Mouse (Mus musculus): ENCODE data around the gene Tm6sf2. TPM values are rescaled to one million over a fixed set of nuclear protein-coding genes. Genes with fewer than 3 reads are reported as not detected.

Gene Tm6sf2
- total RNA-seq (2023) = under 1 TPM in 1 of 2 experiments, not detected in 1; 0.29 TPM

GRCm38 (mm10) chr8:70072441-70073069 is at the start of gene Tm6sf2:
Gene Tm6sf2, plus strand, starts transcription at chr8:70072924.

GRCm38 (mm10) chr8:70042583-70043455 is 29.9 kb upstream of the Tm6sf2 start, which contains the start of the genes Mau2 and Sugp1:
Gene Mau2, minus strand, starts transcription at chr8:70042734.
Gene Sugp1, plus strand, starts transcription at chr8:70042813.

GRCm38 (mm10) chr8:70083285-70083684 is 10.6 kb downstream of the Tm6sf2 start, which contains the start of gene Hapln4:
Gene Hapln4, plus strand, starts transcription at chr8:70083457.

DNA sequence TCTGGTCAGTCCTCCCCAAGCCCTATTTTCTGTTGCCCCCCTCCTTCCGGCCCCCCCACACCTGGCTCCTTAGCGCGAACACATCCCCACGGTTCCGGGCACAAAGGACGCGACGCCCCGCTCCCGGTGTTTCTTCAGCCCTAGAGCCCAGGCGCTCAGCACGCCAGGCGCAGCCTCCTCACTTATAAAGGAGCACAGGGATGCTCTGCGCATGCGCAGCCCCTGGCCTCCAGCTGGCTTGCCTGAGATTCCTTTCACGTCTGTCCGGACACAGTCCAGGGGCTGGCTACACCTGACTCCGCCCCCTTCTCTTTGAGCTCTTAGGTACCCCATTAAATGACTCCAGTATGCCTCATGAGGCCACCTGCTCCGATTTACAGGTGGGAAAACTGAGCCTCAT is 47.9 kb downstream of the Tm6sf2 start, which contains the start of gene Ncan:
Gene Ncan, minus strand, starts transcription at position 207 of the 400 bp plus-strand sequence.

Other genes starting within 250 kb of the Tm6sf2 start
- gene Pbx4, start 240.4 kb upstream of the Tm6sf2 start, total RNA-seq (2023) = 1 to 10 TPM; 1.5 to 2.0 TPM
- under 1 TPM in 1 of 2 experiments, not detected in 1; 0.07 TPM for gene Cilp2, start 185.2 kb upstream of the Tm6sf2 start, total RNA-seq (2023)
- gene Tssk6, start 170.7 kb upstream of the Tm6sf2 start, total RNA-seq (2023) = 1 to 10 TPM; 1.4 to 2.1 TPM
- gene Ndufa13, start 170.4 kb upstream of the Tm6sf2 start, total RNA-seq (2023) = 10 to 100 TPM; 63.2 to 66.0 TPM
- gene Yjefn3, start 170.2 kb upstream of the Tm6sf2 start, total RNA-seq (2023) = 1 to 10 TPM; 2.5 to 2.9 TPM
- 10 to 100 TPM; 67.2 to 72.4 TPM for gene Gatad2a, start 76.5 kb upstream of the Tm6sf2 start, total RNA-seq (2023)
- gene Mau2, start 30.2 kb upstream of the Tm6sf2 start, total RNA-seq (2023) = 10 to 100 TPM; 72.8 to 73.8 TPM
- 10 to 100 TPM; 26.9 to 30.8 TPM for gene Sugp1, start 30.1 kb upstream of the Tm6sf2 start, total RNA-seq (2023)
- not detected for gene Hapln4, start 10.5 kb downstream of the Tm6sf2 start, total RNA-seq (2023)
- not detected for gene Ncan, start 47.9 kb downstream of the Tm6sf2 start, total RNA-seq (2023)
- gene Nr2c2ap, start 58.4 kb downstream of the Tm6sf2 start, total RNA-seq (2023) = 1 to 10 TPM; 8.0 to 10.0 TPM
- gene Rfxank, start 66.2 kb downstream of the Tm6sf2 start, total RNA-seq (2023) = 10 to 100 TPM; 11.4 to 16.8 TPM
- gene Borcs8, start 66.6 kb downstream of the Tm6sf2 start, total RNA-seq (2023) = 10 to 100 TPM; 32.8 to 36.2 TPM
- gene Mef2b, start 66.8 kb downstream of the Tm6sf2 start, total RNA-seq (2023) = under 1 TPM; 0.44 to 0.79 TPM
- 10 to 100 TPM; 19.9 to 23.0 TPM for gene Tmem161a, start 99.4 kb downstream of the Tm6sf2 start, total RNA-seq (2023)
- gene Slc25a42, start 139.4 kb downstream of the Tm6sf2 start, total RNA-seq (2023) = 1 to 10 TPM; 3.3 to 4.0 TPM
- gene Sugp2, start 161.3 kb downstream of the Tm6sf2 start, total RNA-seq (2023) = 10 to 100 TPM; 29.2 to 30.7 TPM
- 1 to 10 TPM; 7.6 to 9.0 TPM for gene Armc6, start 161.5 kb downstream of the Tm6sf2 start, total RNA-seq (2023)
- 1 to 10 TPM; 8.2 to 9.1 TPM for gene Homer3, start 209.9 kb downstream of the Tm6sf2 start, total RNA-seq (2023)
- gene Ddx49, start 229.6 kb downstream of the Tm6sf2 start, total RNA-seq (2023) = 10 to 100 TPM; 22.3 to 27.9 TPM
- 100 to 1,000 TPM; 114 to 123 TPM for gene Cope, start 229.6 kb downstream of the Tm6sf2 start, total RNA-seq (2023)
- not detected for gene Cers1, start 242.9 kb downstream of the Tm6sf2 start, total RNA-seq (2023)

All from neutrophil, adult 83 days (primary cell).